Mouse (Mus musculus) small intestine, adult 2 months (tissue): ENCODE data around the gene Myl7.

ENCODE experiments used
- CTCF ChIP-seq: fragments of 200-500 bp; IDR thresholded peaks from 2 replicates; pipeline ENCODE4 v1.5.1; 2012; ENCODE audit warnings: low read depth, mild to moderate bottlenecking, control low read depth, inconsistent platforms, low read length, moderate library complexity, mixed read lengths; ENCODE audit not compliant: insufficient replicate concordance, insufficient read length; ENCODE audit errors: extremely low read depth
- POLR2A ChIP-seq: fragments of 200-500 bp; IDR thresholded peaks from 2 replicates; pipeline ENCODE4 v1.6.1; 2012; ENCODE audit warnings: low read depth, mild to moderate bottlenecking, control low read depth, inconsistent platforms, low read length, moderate library complexity

DNA sequence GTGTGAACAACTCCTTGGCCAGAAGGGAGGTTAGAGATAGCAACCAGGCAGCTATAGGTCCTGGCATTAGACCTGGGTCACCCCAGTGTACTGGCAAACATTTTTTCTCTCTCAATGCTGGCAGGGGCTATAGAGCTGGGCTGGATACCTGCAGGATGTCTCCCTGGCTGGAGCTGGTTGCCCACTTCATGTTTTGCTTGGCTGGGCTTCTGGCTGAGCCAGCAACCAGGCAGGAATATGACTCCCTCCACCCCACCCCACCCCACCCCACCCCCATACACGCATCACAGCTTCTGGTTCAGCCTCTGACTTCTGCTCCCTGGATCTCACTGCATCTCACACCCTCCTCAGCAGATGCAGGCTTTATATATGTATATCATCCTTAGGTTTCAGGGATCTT is 46.3 kb downstream of the Myl7 start:
- no peak for TF ChIP-seq CTCF
- TF ChIP-seq POLR2A, result no peak
